Mouse (Mus musculus) c-Kit-positive CD71-positive TER-119-negative erythroid progenitor cells, embryonic 14.5 days (primary cell): ENCODE results near the gene Mrgpre.
A peak's percentile ranks its signal among the peaks of the same experiment; 100 is the strongest.

Source experiments
- DNase-seq: peaks from one replicate; pipeline ENCODE4 v3.0.0-alpha.2; 2013; ENCODE audit warnings: low read depth

The Mrgpre gene

GRCm38 (mm10) chr7:143783996-143784829 lies at the start of gene Mrgpre:
TSS of gene Mrgpre (minus strand) at chr7:143784500.
- DNase-seq: no peak

- no peak for DNase-seq
Observed at GRCm38 (mm10) chr7:143833581-143834190, 49.4 kb upstream of the Mrgpre start.

DNA sequence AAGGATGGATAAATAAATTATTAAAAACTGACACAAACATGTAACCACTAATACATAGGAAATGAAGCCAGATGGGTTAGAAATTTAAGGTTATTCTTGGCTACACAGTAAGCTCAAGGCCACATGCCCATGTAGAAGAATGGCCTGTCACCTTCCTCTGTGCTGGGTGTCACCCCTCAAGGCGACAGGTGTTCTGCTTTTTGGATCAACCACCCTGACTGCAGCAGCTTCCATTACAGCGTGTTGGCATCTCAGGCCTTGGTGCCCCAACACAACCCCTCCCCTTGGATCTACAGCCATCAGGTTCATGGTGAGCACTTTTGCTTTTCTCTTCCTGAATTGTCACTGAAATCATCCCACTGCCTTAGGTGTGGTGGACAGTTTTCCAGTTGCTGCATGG lies 48.3 kb upstream of the Mrgpre start:
- DNase-seq: no peak

- no peak for DNase-seq
Observed at GRCm38 (mm10) chr7:143832196-143832595, 47.9 kb upstream of the Mrgpre start.

DNA sequence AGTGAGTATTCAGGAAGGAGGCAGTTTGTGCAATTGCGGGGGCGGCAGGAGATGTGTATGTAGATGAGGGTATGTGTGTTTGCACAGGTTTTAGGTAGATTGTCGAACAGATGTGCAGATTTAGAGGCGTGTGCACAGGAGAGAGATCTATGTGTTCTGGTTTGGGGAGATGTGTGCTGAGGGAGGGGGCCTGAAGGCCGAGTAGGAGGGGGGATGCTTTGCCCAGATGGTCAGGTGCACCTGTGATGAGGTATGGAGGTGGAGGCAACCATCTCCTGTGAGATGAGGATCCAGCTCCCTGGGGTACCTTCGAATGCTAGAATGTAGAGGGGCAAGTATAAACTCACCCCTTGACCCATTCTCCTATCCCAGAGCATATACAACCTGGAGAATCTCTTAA lies 46.1 kb upstream of the Mrgpre start:
- DNase-seq: no peak

- peak; percentile 98 for DNase-seq
Observed at GRCm38 (mm10) chr7:143829504-143830331, 45.4 kb upstream of the Mrgpre start.

- DNase-seq: no peak
Observed at GRCm38 (mm10) chr7:143826985-143827384, 42.7 kb upstream of the Mrgpre start.

DNA sequence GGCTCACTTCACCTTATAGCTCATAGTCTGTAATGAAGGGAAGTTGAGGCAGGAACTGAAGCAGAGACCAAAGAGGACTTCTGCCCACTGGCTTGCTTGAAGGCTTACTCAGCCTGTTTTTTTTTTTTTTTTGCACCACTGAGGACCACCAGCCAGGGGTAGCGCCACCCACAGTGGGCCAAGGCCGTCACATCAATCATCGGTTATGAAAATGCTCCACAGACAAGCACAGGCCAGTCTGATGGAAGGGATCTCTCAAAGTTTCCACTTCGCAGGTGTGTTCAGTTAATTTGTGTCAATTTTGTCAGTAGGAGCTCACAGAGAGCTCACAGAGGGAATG lies 38.9 kb upstream of the Mrgpre start:
- DNase-seq: no peak

- DNase-seq: peak; percentile 97
Observed at GRCm38 (mm10) chr7:143822375-143823265, 38.3 kb upstream of the Mrgpre start, which contains the start of the genes Nadsyn1 and Dhcr7. TSS of gene Nadsyn1 (minus strand) at chr7:143822849. TSS of gene Dhcr7 (plus strand) at chr7:143823145.

DNA sequence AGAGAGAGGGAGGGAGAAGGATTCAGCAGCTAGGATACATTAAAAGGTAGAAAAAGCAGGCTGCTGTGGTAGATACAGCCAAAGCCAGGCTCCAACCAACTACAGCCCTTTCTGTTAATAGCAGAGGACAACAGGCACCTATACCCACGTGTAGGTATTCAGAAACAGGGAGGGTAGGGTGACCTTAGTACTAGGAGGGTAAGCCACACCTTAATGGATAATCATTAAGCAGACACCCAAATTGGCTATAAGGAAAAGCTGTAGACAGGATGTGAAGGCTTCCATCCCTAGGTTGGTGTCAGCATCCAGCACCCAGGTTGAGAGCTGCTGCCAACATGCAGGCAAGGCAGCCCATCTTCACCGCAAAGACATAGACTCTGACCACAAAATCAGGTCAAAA lies 36.9 kb upstream of the Mrgpre start:
- DNase-seq: no peak

- DNase-seq: no peak
Observed at GRCm38 (mm10) chr7:143819201-143819600, 34.9 kb upstream of the Mrgpre start.

GRCm38 (mm10) chr7:143808909-143809308 lies 24.6 kb upstream of the Mrgpre start:
- DNase-seq: no peak

DNA sequence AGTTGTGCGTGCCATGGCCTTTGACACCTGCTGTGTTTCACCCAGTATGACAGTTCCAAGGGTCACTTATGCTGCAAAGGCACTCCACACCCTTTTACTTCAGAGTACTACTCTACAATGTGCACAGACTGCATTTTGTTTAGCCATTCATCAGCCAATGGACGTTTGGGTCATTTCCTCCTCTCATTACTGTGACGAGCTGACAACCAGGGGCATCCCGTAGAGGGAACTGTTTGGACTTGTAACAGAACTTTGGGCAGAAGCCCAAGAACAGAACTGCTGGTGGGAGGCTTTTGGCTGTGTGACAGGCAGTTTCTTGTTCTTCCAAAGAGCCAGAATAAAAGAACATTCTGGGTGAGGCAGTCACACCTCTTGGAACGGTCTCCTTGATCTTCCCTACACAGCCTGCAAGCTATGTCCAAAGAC lies 20.9 kb upstream of the Mrgpre start:
- DNase-seq: no peak

- DNase-seq: no peak
Observed at GRCm38 (mm10) chr7:143801195-143802065, 17.1 kb upstream of the Mrgpre start.

- DNase-seq: no peak
Observed at GRCm38 (mm10) chr7:143800770-143801169, 16.5 kb upstream of the Mrgpre start.

DNA sequence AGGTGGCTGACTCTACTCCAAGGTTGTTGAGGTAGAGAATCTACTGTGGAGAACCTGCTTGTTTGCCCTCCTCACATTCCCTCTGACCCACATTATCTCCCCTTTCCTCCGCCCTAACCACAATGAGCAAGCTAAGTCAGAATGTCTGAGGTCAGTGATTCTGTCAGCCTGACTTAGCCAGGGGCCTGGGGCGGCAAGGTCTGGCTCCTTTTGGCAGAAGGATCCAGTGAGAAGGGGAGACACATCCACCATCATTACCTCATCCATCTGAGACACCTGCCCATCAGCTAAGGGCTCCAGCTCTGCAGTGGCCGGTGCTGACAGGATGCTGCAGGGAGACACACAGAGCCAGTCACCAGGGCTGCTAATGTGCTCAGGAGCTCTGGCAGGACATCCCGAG lies 14.5 kb upstream of the Mrgpre start:
- no peak for DNase-seq

DNA sequence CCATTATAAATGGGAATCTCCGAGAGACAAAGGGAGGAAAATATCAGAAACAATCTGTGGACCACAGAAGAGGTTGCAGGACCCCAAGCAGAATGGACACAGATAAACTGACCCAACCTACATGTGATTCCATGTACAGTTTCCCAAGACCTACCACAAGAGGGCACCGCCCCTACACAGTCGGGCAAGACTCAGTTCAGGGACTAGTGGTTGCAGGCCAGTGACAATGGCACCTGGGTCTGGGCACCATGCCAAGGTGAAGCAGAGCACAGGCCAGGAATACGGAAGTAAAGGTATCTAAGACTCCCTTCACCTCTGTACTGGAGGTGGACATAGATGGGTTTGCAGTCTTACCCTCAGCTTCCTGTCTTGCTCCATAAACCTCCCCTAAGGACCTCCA lies 8.8 kb upstream of the Mrgpre start:
- peak; percentile 13 for DNase-seq

GRCm38 (mm10) chr7:143792336-143792985 lies 8.2 kb upstream of the Mrgpre start:
- DNase-seq: no peak

- DNase-seq: no peak
Observed at GRCm38 (mm10) chr7:143783378-143783995, 813 bp downstream of the Mrgpre start.

DNA sequence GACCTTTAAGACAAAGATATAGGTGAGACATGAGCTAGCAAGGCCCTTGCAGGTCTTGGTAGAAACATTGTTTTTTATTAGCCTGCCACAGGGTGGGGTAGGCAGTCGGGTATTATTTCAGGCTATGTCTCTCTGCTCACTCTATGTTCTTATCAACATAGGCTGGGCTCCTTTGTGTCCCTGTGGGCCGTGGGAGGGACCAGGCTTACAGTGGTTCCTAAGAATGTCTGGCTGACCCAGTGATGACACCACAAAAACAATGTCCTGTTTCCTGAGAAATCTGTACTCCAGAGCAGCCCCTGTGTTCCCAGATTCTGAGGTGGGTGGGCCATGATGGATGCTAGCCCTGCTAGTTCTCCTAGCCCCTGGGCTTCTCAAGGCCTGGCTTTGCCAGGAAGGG lies 6.9 kb downstream of the Mrgpre start:
- DNase-seq: no peak
